Mouse (Mus musculus): ENCODE results near the gene Pax4.

GRCm38 (mm10) chr6:28474839-28475238 is 25.7 kb upstream of the Pax4 start, which contains the start of gene Snd1:
- TF ChIP-seq CTCF (IDR thresholded peaks at IDR 0.05; ENCODE audit: low read depth, low read length) (no peak), POLR2A (IDR thresholded peaks at IDR 0.05; ENCODE audit: insufficient read depth, low read length) (no peak)

Measured in ES-Bruce4 (cell line).